18 mouse cellular contexts compared by ENCODE assay signal in genomic region chr7:121845964-121846363, GRCm38 (mm10). TPM values are rescaled to one million over a fixed set of nuclear protein-coding genes. Genes with fewer than 3 reads are reported as not detected.
A peak's percentile ranks its signal among the peaks of the same experiment; 100 is the strongest.
DNase-seq lines count a peak whose midpoint lies in the region.
"Had no signal": no experiment of that assay in that cellular context is flagged by ENCODE, and none has a peak within 500 bp of the region (broad histone marks: within the 10 kb centered on the region; RNA-seq: fewer than 3 reads in every experiment).

No protein-coding gene starts in this region.

- peak; percentile 56 for DNase-seq in fat pad, adult 2 months (ENCODE audit: extremely low read depth, low read depth, low spot score)
- DNase-seq in gonadal fat pad, adult 2 months (ENCODE audit: low read depth), result peak; percentile 65
- no peak for DNase-seq in lung, postnatal 36 days
- DNase-seq in urinary bladder, postnatal 36 days (ENCODE audit: low spot score in 2 of 2), result no peak
- DNase-seq: adrenal gland, adult 2 months; adrenal gland, adult 8-10 months; adrenal gland, postnatal 10 days; adrenal gland, postnatal 14 days; adrenal gland, postnatal 25 days; adrenal gland, postnatal 36 days; B cell, adult 2 months; cerebellum, adult 11 months; cerebellum, adult 11-12 months; cerebellum, adult 18-20 months had no signal

RNA-seq across cellular contexts. Expression of gene Scnn1b, which starts 18.9 kb away (rescaled TPM):
- 1.9 and 2.4 TPM in 2 replicates for polyA plus RNA-seq in gonadal fat pad, adult 2 months (2012; rRNA removed)
- polyA plus RNA-seq: activated CD4-positive, CD25-positive, alpha-beta regulatory T cell, adult 4 months; C2C12; CD4-positive, CD25-positive, alpha-beta regulatory T cell, adult 4 months; G1E had no signal

Comparison
In these comparisons a context has a peak if more than half of its experiments do, and no peak if none do; other contexts are left out.
1. DNase-seq: peak in fat pad, adult 2 months (single experiment) and gonadal fat pad, adult 2 months (single experiment); none in lung, postnatal 36 days (single experiment) and urinary bladder, postnatal 36 days (0 of 2).